In the genomic region with DNA sequence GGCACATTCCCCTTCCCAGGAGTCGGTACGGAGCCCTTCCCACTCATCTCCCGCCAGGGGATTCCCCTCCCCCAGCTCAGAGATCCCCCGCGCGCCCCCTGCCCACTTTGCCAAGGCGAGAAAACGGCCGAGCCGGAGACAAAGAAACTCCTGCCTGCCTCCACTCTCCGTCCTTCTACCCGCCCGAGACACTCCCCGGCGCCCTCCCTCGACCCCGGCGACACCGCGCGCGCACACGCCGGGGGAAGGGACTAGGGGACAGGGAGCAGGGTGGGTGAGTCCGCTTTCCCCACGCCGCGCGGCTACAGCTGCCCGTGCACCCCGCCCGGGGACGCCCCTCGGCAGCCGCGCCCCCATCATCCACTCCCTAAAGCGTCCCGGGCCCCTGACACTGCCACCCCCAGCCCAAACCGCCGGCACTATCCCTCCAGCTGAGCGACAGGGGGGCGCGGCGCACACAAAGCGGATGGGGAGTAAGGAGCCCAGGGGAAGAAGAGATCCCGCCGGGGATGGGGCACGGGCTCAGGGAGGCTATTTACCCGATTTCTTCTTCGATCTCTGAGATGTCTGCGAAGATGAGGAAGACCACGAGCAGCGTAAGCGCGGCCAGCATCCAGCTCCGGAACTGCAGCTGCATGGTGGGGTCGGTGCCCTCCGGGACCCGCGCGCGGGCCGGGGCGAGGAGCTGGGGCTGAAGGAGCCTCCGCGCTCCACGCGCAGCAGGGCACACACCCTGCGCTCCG, we compare ENCODE assay signal across 8 mouse cellular contexts. TPM values are rescaled to one million over a fixed set of nuclear protein-coding genes. Genes with fewer than 3 reads are reported as not detected.
DNase-seq lines count a peak whose midpoint lies in the region; ATAC-seq and TF ChIP-seq lines count a peak whose summit lies in the region.

No protein-coding gene starts in this region.

- H3K4me3 ChIP-seq in ES-Bruce4 (ENCODE audit: low read depth, low read length) = peak overlapping the region; percentile 75
- peak overlapping the region; percentile 84 for H3K4me3 ChIP-seq in embryonic facial prominence, embryonic 13.5 days
- H3K4me3 ChIP-seq in hindbrain, embryonic 16.5 days (ENCODE audit: low read length) = peak overlapping the region; percentile 91
- H3K4me3 ChIP-seq in midbrain, embryonic 10.5 days = peak overlapping the region; percentile 68

- no peak for TF ChIP-seq POLR2A in ES-Bruce4 (IDR thresholded peaks at IDR 0.05; ENCODE audit: insufficient read depth, low read length)

- peak overlapping the region; percentile 51 for H3K9ac ChIP-seq in ES-Bruce4 (ENCODE audit: low read depth, poor library complexity, severe bottlenecking)
- peak overlapping the region; percentile 79 for H3K9ac ChIP-seq in embryonic facial prominence, embryonic 13.5 days
- H3K9ac ChIP-seq in hindbrain, embryonic 16.5 days (ENCODE audit: low read depth, low read length) = peak overlapping the region; percentile 81

- H3K4me2 ChIP-seq in embryonic facial prominence, embryonic 13.5 days = peak overlapping the region; percentile 90
- H3K4me2 ChIP-seq in hindbrain, embryonic 16.5 days (ENCODE audit: low read length) = peak overlapping the region; percentile 80

- ATAC-seq in embryonic facial prominence, embryonic 13.5 days (ENCODE audit: insufficient number of reproducible peaks, insufficient read depth, low FRiP score, low TSS enrichment, low read depth) = peak; percentile 57
- ATAC-seq in hindbrain, embryonic 16.5 days = peak; percentile 49

- H3K4me1 ChIP-seq in ES-Bruce4 (ENCODE audit: control insufficient read depth, insufficient read depth, low read length) = no peaks in the 10 kb centered on the region
- peaks cover 25% of the 10 kb centered on the region for H3K4me1 ChIP-seq in embryonic facial prominence, embryonic 13.5 days
- peaks cover 27% of the 10 kb centered on the region for H3K4me1 ChIP-seq in hindbrain, embryonic 16.5 days (ENCODE audit: control insufficient read depth, insufficient read depth, low read depth, low read length)
- peaks cover 44% of the 10 kb centered on the region for H3K4me1 ChIP-seq in midbrain, embryonic 10.5 days

- H3K9me3 ChIP-seq in ES-Bruce4 (replicated peaks; ENCODE audit: control insufficient read depth, insufficient read depth, low read length, poor library complexity, severe bottlenecking) = no peaks in the 10 kb centered on the region
- H3K9me3 ChIP-seq in embryonic facial prominence, embryonic 13.5 days = no peaks in the 10 kb centered on the region
- no peaks in the 10 kb centered on the region for H3K9me3 ChIP-seq in hindbrain, embryonic 16.5 days (ENCODE audit: control insufficient read depth, low read length)
- H3K9me3 ChIP-seq in midbrain, embryonic 10.5 days (replicated peaks) = no peaks in the 10 kb centered on the region

- H3K27me3 ChIP-seq in ES-Bruce4 (ENCODE audit: control insufficient read depth, insufficient read depth, low read length, poor library complexity, severe bottlenecking) = peaks cover 18% of the 10 kb centered on the region
- peaks cover 15% of the 10 kb centered on the region for H3K27me3 ChIP-seq in embryonic facial prominence, embryonic 13.5 days
- no peaks in the 10 kb centered on the region for H3K27me3 ChIP-seq in hindbrain, embryonic 16.5 days (replicated peaks; ENCODE audit: control insufficient read depth, insufficient read depth, low read length)
- peaks cover 43% of the 10 kb centered on the region for H3K27me3 ChIP-seq in midbrain, embryonic 10.5 days (ENCODE audit: low read depth, poor library complexity, severe bottlenecking)

- intact Hi-C loops in heart, postnatal 25 days (cut with DNase I) = no loop called here

- no peak for TF ChIP-seq EP300 in ES-Bruce4 (IDR thresholded peaks at IDR 0.05; ENCODE audit: insufficient read depth, low read depth, low read length)

- no peaks in the 10 kb centered on the region for H3K36me3 ChIP-seq in ES-Bruce4 (ENCODE audit: control insufficient read depth, insufficient read depth, low read length, poor library complexity, severe bottlenecking)
- no peaks in the 10 kb centered on the region for H3K36me3 ChIP-seq in embryonic facial prominence, embryonic 13.5 days
- no peaks in the 10 kb centered on the region for H3K36me3 ChIP-seq in hindbrain, embryonic 16.5 days (ENCODE audit: control insufficient read depth, insufficient read depth, low read length)
- H3K36me3 ChIP-seq in midbrain, embryonic 10.5 days = no peaks in the 10 kb centered on the region

- TF ChIP-seq CTCF in ES-Bruce4 (IDR thresholded peaks at IDR 0.05; ENCODE audit: low read depth, low read length) = no peak

- DNase-seq in heart, adult 11 months = peak; percentile 91
- no peak for DNase-seq in heart, postnatal 25 days (ENCODE audit: low spot score)
- no peak for DNase-seq in midbrain, embryonic 10.5 days (ENCODE audit: low spot score)
- DNase-seq in layer of hippocampus, adult 8-10 months (ENCODE audit: low spot score in 2 of 2) = no peak
- no peak for DNase-seq in left cerebral cortex, adult 9 months (ENCODE audit: low spot score in 2 of 2)

- under 1% methylated on average over 70 of the region's 70 CpGs for WGBS in embryonic facial prominence, embryonic 13.5 days
- under 1% methylated on average over 52 of the region's 70 CpGs for whole genome bisulfite sequencing in hindbrain, embryonic 16.5 days
- under 1% methylated on average over 58 of the region's 70 CpGs for WGBS in midbrain, embryonic 10.5 days

- H3K27ac ChIP-seq in ES-Bruce4 (ENCODE audit: insufficient read depth, low read length) = no peak overlapping the region
- peak overlapping the region; percentile 82 for H3K27ac ChIP-seq in embryonic facial prominence, embryonic 13.5 days
- H3K27ac ChIP-seq in hindbrain, embryonic 16.5 days (ENCODE audit: low read depth, low read length) = peak overlapping the region; percentile 85
- H3K27ac ChIP-seq in midbrain, embryonic 10.5 days (replicated peaks) = peak overlapping the region; percentile 97

RNA-seq across cellular contexts. Expression of a gene that starts 0.5 kb away (rescaled TPM):
- under 1 TPM; 0.36 TPM for total RNA-seq in heart, postnatal 25 days (2021)
- polyA plus RNA-seq in ES-Bruce4 (2011; ENCODE audit: insufficient read depth, insufficient read length, low read depth, missing spikeins) = 0.81 and 1.3 TPM in 2 replicates
- 17.0 and 18.2 TPM in 2 replicates for polyA plus RNA-seq in embryonic facial prominence, embryonic 13.5 days (2015; fragmentation: Nextera tagmentation; extraction: Ambion mirVana)
- polyA plus RNA-seq in hindbrain, embryonic 16.5 days (2015; fragmentation: Nextera tagmentation; extraction: Ambion mirVana) = 67.8 and 96.2 TPM in 2 replicates
- polyA plus RNA-seq in midbrain, embryonic 10.5 days (2016; fragmentation: Nextera tagmentation; extraction: Ambion mirVana) = 17.3 and 26.9 TPM in 2 replicates
- total RNA-seq in layer of hippocampus, adult 8-10 months (2022) = 1 to 10 TPM; 1.4 to 2.3 (median 2.1) TPM
